9 mouse cellular contexts compared by ENCODE assay signal in genomic region chr19:32255429-32256185, GRCm38 (mm10).
A peak's percentile ranks its signal among the peaks of the same experiment; 100 is the strongest.
DNase-seq lines count a peak whose midpoint lies in the region; ATAC-seq and TF ChIP-seq lines count a peak whose summit lies in the region.
"Had no signal": no experiment of that assay in that cellular context is flagged by ENCODE, and none has a peak within 500 bp of the region (broad histone marks: within the 10 kb centered on the region; RNA-seq: fewer than 3 reads in every experiment).

No protein-coding gene starts in this region.

- H3K4me3 ChIP-seq in hindbrain, embryonic 12.5 days = no peak overlapping the region
- H3K4me3 ChIP-seq in hindbrain, embryonic 11.5 days (ENCODE audit: low read depth, low read length) = no peak overlapping the region

- H3K4me2 ChIP-seq in hindbrain, embryonic 12.5 days (replicated peaks) = no peak overlapping the region
- H3K4me2 ChIP-seq in hindbrain, embryonic 11.5 days (replicated peaks; ENCODE audit: low read depth, low read length) = no peak overlapping the region

- POLR2A ChIA-PET in Patski (lab: Charles Lee) = no interaction called here

- no peak for DNase-seq in hindbrain, embryonic 11.5 days (ENCODE audit: low spot score)
- DNase-seq in CD4-positive, CD25-positive, alpha-beta regulatory T cell, adult 2 months (ENCODE audit: low read depth, low spot score) = peak; percentile 26
- DNase-seq in Patski (ENCODE audit: low read depth, low spot score) = no peak
- DNase-seq in yolk sac, embryonic 10.5 days (ENCODE audit: low spot score) = no peak
- no peak for DNase-seq in urinary bladder, adult 2 months (ENCODE audit: low spot score)
- no peak for DNase-seq in cerebellum, postnatal 4 days (ENCODE audit: low spot score in 2 of 2)
- DNase-seq: cerebellum, adult 18-20 months had no signal

- H3K27ac ChIP-seq in hindbrain, embryonic 12.5 days = 0 out of 2 replicates have a peak overlapping the region, but pooled peaks have one; percentile 17
- H3K27ac ChIP-seq in hindbrain, embryonic 11.5 days (ENCODE audit: low read depth, low read length) = no peak overlapping the region

- in situ Hi-C loops in Patski (cut with MboI; ENCODE audit: low pct_unique_long_range_greater_than_20kb) = no loop called here

- no peak for TF ChIP-seq CTCF in Patski (IDR thresholded peaks at IDR 0.05)

- WGBS in hindbrain, embryonic 12.5 days = 33% methylated on average over 6 of the region's 6 CpGs
- WGBS in hindbrain, embryonic 11.5 days = 33% methylated on average over 6 of the region's 6 CpGs

- no peaks in the 10 kb centered on the region for H3K27me3 ChIP-seq in hindbrain, embryonic 12.5 days
- no peaks in the 10 kb centered on the region for H3K27me3 ChIP-seq in hindbrain, embryonic 11.5 days (ENCODE audit: control insufficient read depth, insufficient read depth, low read length)
- H3K27me3 ChIP-seq in Patski = no peaks in the 10 kb centered on the region

- ATAC-seq in hindbrain, embryonic 12.5 days (ENCODE audit: low FRiP score) = no peak
- ATAC-seq in hindbrain, embryonic 11.5 days (ENCODE audit: low FRiP score) = no peak
- ATAC-seq in Patski = peak; percentile 38
- peak; percentile 13 for ATAC-seq in inflammation-experienced regulatory T-cells, adult 6 months

- no peak overlapping the region for H3K9ac ChIP-seq in hindbrain, embryonic 12.5 days
- H3K9ac ChIP-seq in hindbrain, embryonic 11.5 days (ENCODE audit: low read depth, low read length) = no peak overlapping the region

- CTCF ChIA-PET in Patski (lab: Charles Lee) = interaction anchor here (0.7 to 2.5 kb wide), 8 partner anchors 11 to 86 kb away, joined by 3 to 8 read pairs (median 3); no protein-coding TSS in a partner anchor

- no peaks in the 10 kb centered on the region for H3K9me3 ChIP-seq in hindbrain, embryonic 12.5 days (replicated peaks)
- H3K9me3 ChIP-seq in hindbrain, embryonic 11.5 days (ENCODE audit: control insufficient read depth, low read length) = no peaks in the 10 kb centered on the region

- no peaks in the 10 kb centered on the region for H3K36me3 ChIP-seq in hindbrain, embryonic 12.5 days
- H3K36me3 ChIP-seq in hindbrain, embryonic 11.5 days (ENCODE audit: control insufficient read depth, insufficient read depth, low read length) = no peaks in the 10 kb centered on the region

- peaks cover 8% of the 10 kb centered on the region; the same call in 1 of the 2 replicates for H3K4me1 ChIP-seq in hindbrain, embryonic 12.5 days
- H3K4me1 ChIP-seq in hindbrain, embryonic 11.5 days (replicated peaks; ENCODE audit: control insufficient read depth, insufficient read depth, low read length) = no peaks in the 10 kb centered on the region

Comparison
In these comparisons a context has a peak if more than half of its experiments do, and no peak if none do; other contexts are left out.
1. ATAC-seq: peak in Patski (single experiment) and inflammation-experienced regulatory T-cells, adult 6 months (single experiment); none in hindbrain, embryonic 12.5 days (single experiment) and hindbrain, embryonic 11.5 days (single experiment).